Mouse (Mus musculus) spleen, adult 2 months (tissue): Measurements from ENCODE around the gene Syt3. TPM values are rescaled to one million over a fixed set of nuclear protein-coding genes. Genes with fewer than 3 reads are reported as not detected.

ENCODE experiments used
- DNase-seq, 2 experiments: peaks; one replicate each; pipeline versions ENCODE4 v3.0.0 to v3.0.0-alpha.2; 2012 to 2021; ENCODE audit warnings: low spot score in 2 of 2, low read depth in 1 of 2
- H3K27ac ChIP-seq: fragments of 200-500 bp; 2 replicates; pipeline ENCODE4 v1.5.1; 2012; ENCODE audit warnings: low read length, inconsistent platforms; ENCODE audit not compliant: insufficient read depth
- H3K27me3 ChIP-seq: fragments of 200-500 bp; 2 replicates; pipeline ENCODE4 v1.6.1; 2012; ENCODE audit warnings: mild to moderate bottlenecking, moderate library complexity, low read length, inconsistent platforms; ENCODE audit not compliant: control insufficient read depth, insufficient read depth
- H3K36me3 ChIP-seq: fragments of 200-500 bp; 2 replicates; pipeline ENCODE4 v1.6.1; 2012; ENCODE audit warnings: mild to moderate bottlenecking, low read length, inconsistent platforms; ENCODE audit not compliant: control insufficient read depth, insufficient read depth
- H3K4me1 ChIP-seq: fragments of 200-500 bp; 2 replicates; pipeline ENCODE4 v1.6.1; 2011; ENCODE audit warnings: inconsistent platforms; ENCODE audit not compliant: control insufficient read depth, insufficient read depth, insufficient read length
- H3K4me3 ChIP-seq: fragments of 200-500 bp; 2 replicates; pipeline ENCODE4 v1.5.1; 2011; ENCODE audit warnings: mild to moderate bottlenecking, inconsistent platforms; ENCODE audit not compliant: insufficient read depth, insufficient read length; ENCODE audit errors: extremely low read depth
- CTCF ChIP-seq: fragments of 200-500 bp; IDR thresholded peaks from 2 replicates; pipeline ENCODE4 v1.5.1; 2011; ENCODE audit warnings: mild to moderate bottlenecking, inconsistent platforms; ENCODE audit not compliant: insufficient read depth, insufficient read length, insufficient replicate concordance; ENCODE audit errors: extremely low read depth
- POLR2A ChIP-seq: fragments of 200-500 bp; IDR thresholded peaks from 2 replicates; pipeline ENCODE4 v1.6.1; 2011; ENCODE audit warnings: low read depth, low read length, inconsistent platforms
- WGBS: fragments of 180-500 bp; shearing (Covaris S2); methylation state at CpG from one replicate; pipeline ENCODE4 v1.1.7; 2018; 5-methylcytosine and 5-hydroxymethylcytosine counted together
- polyA plus RNA-seq: library from polyadenylated mRNA; depleted of rRNA; stranded (reverse); fragments of >200 nt; gene quantifications from 2 replicates; pipeline ENCODE4 v1.2.3, GENCODE M21; 2012

Syt3 gene
- polyA plus RNA-seq, 1 experiment = 1.2 TPM

GRCm38 (mm10) chr7:44406015-44406355 lies 22.1 kb downstream of the Syt3 start:
- 11% methylated on average over 5 of the region's 5 CpGs for WGBS
- Histone ChIP-seq H3K4me1 (no peaks in the 10 kb centered on the region; the same call in 1 of the 2 replicates), H3K4me3 (no peak overlapping the region), H3K27ac (no peak overlapping the region), H3K36me3 (no peaks in the 10 kb centered on the region), H3K27me3 (0 out of 2 replicates have a peak, but pooled peaks cover 1% of the 10 kb centered on the region)
- TF ChIP-seq CTCF (no peak), POLR2A (no peak)
- peak in 1 of 2 experiments; percentile 7 for DNase-seq

GRCm38 (mm10) chr7:44411144-44411543 lies 27.2 kb downstream of the Syt3 start:
- Histone ChIP-seq H3K4me1 (no peaks in the 10 kb centered on the region), H3K27me3 (no peaks in the 10 kb centered on the region), H3K4me3 (no peak overlapping the region), H3K36me3 (no peaks in the 10 kb centered on the region), H3K27ac (no peak overlapping the region)
- DNase-seq = no peak
- 92% methylated on average over 4 of the region's 4 CpGs for WGBS
- no peak for TF ChIP-seq CTCF

- TF ChIP-seq POLR2A = no peak
- no peak for TF ChIP-seq CTCF
- Histone ChIP-seq H3K4me1 (no peaks in the 10 kb centered on the region), H3K27me3 (no peaks in the 10 kb centered on the region), H3K27ac (no peak overlapping the region), H3K36me3 (no peaks in the 10 kb centered on the region), H3K4me3 (no peak overlapping the region)
- DNase-seq = no peak
- WGBS = 83% methylated on average over 6 of the region's 6 CpGs
Measured at GRCm38 (mm10) chr7:44413307-44413706, 29.4 kb downstream of the Syt3 start.

GRCm38 (mm10) chr7:44427666-44428065 lies 43.8 kb downstream of the Syt3 start:
- Histone ChIP-seq H3K36me3 (no peaks in the 10 kb centered on the region), H3K4me1 (no peaks in the 10 kb centered on the region), H3K27me3 (peaks cover 20% of the 10 kb centered on the region), H3K27ac (no peak overlapping the region), H3K4me3 (no peak overlapping the region)
- DNase-seq = no peak
- 43% methylated on average over 8 of the region's 8 CpGs for WGBS
- no peak for TF ChIP-seq POLR2A
- TF ChIP-seq CTCF = no peak

GRCm38 (mm10) chr7:44428171-44428950 lies 44.5 kb downstream of the Syt3 start:
- TF ChIP-seq CTCF (no peak), POLR2A (no peak)
- Histone ChIP-seq H3K36me3 (no peaks in the 10 kb centered on the region), H3K4me3 (no peak overlapping the region), H3K4me1 (no peaks in the 10 kb centered on the region), H3K27me3 (peaks cover 20% of the 10 kb centered on the region), H3K27ac (no peak overlapping the region)
- no peak for DNase-seq
- WGBS = 11% methylated on average over 14 of the region's 38 CpGs

- H3K4me1 ChIP-seq = no peaks in the 10 kb centered on the region
- peaks cover 20% of the 10 kb centered on the region for H3K27me3 ChIP-seq
- DNase-seq = no peak
- no peak within 1 kb of the TSS for H3K4me3 ChIP-seq
- no peaks in the 10 kb centered on the region for H3K36me3 ChIP-seq
- TF ChIP-seq POLR2A (no peak), CTCF (no peak)
- H3K27ac ChIP-seq = no peak within 1 kb of the TSS
- 6% methylated on average over 62 of the region's 69 CpGs for WGBS
Measured at GRCm38 (mm10) chr7:44428968-44429521, 45.1 kb downstream of the Syt3 start, which contains the start of gene Lrrc4b. Gene Lrrc4b, plus strand, starts transcription at chr7:44429018.
